Mouse (Mus musculus) hindbrain, embryonic 11.5 days (tissue): ENCODE data around the gene Itgav. TPM values are rescaled to one million over a fixed set of nuclear protein-coding genes. Genes with fewer than 3 reads are reported as not detected.
A peak's percentile ranks its signal among the peaks of the same experiment; 100 is the strongest.

Experiments used
- ATAC-seq: fragments of 200-750 bp; cut with Nextera tagmentation; 2 replicates; pipeline ENCODE4 v1.8.0; 2017; ENCODE audit warnings: mild to moderate bottlenecking, moderate TSS enrichment, moderate library complexity; ENCODE audit not compliant: low FRiP score
- DNase-seq: peaks from one replicate; pipeline ENCODE4 v3.0.0-alpha.2; 2015; ENCODE audit warnings: low spot score
- H3K27ac ChIP-seq: fragments of 300-500 bp; sonication (generic); 2 replicates; pipeline ENCODE4 v1.5.1; 2014; ENCODE audit warnings: mild to moderate bottlenecking, low read depth, low read length
- H3K27me3 ChIP-seq: fragments of 300-500 bp; sonication (generic); 2 replicates; pipeline ENCODE4 v1.6.1; 2014; ENCODE audit warnings: mild to moderate bottlenecking, low read length, moderate library complexity, mixed read lengths; ENCODE audit not compliant: control insufficient read depth, insufficient read depth
- H3K36me3 ChIP-seq: fragments of 300-500 bp; sonication (generic); 2 replicates; pipeline ENCODE4 v1.6.1; 2014; ENCODE audit warnings: mild to moderate bottlenecking, low read length, moderate library complexity, mixed read lengths; ENCODE audit not compliant: control insufficient read depth, insufficient read depth
- H3K4me1 ChIP-seq: fragments of 300-500 bp; sonication (generic); replicated peaks from 2 replicates; pipeline ENCODE4 v1.6.1; 2014; ENCODE audit warnings: low read length, mixed read lengths; ENCODE audit not compliant: control insufficient read depth, insufficient read depth
- H3K4me2 ChIP-seq: fragments of 300-500 bp; sonication (generic); replicated peaks from 2 replicates; pipeline ENCODE4 v1.6.1; 2014; ENCODE audit warnings: mild to moderate bottlenecking, low read depth, low read length
- H3K4me3 ChIP-seq: fragments of 300-500 bp; sonication (generic); 2 replicates; pipeline ENCODE4 v1.5.1; 2014; ENCODE audit warnings: low read depth, low read length
- H3K9ac ChIP-seq: fragments of 300-500 bp; sonication (generic); 2 replicates; pipeline ENCODE4 v1.6.1; 2014; ENCODE audit warnings: low read depth, low read length
- H3K9me3 ChIP-seq: fragments of 300-500 bp; sonication (generic); 2 replicates; pipeline ENCODE4 v1.6.1; 2016; ENCODE audit warnings: low read length; ENCODE audit not compliant: control insufficient read depth
- WGBS: fragments of 180-500 bp; shearing (Covaris S2); extraction: QIAGEN DNeasy Blood & Tissue Kit; methylation state at CpG from one replicate; pipeline ENCODE4 v1.1.7; 2014; 5-methylcytosine and 5-hydroxymethylcytosine counted together
- polyA plus RNA-seq: library from polyadenylated mRNA; unstranded; fragments of >200 nt; fragmentation: Nextera tagmentation; extraction: Ambion mirVana; gene quantifications from 2 replicates; pipeline ENCODE4 v1.2.1, GENCODE M21; 2014

Itgav gene
- polyA plus RNA-seq: 40.3 and 42.8 TPM in 2 replicates

DNA sequence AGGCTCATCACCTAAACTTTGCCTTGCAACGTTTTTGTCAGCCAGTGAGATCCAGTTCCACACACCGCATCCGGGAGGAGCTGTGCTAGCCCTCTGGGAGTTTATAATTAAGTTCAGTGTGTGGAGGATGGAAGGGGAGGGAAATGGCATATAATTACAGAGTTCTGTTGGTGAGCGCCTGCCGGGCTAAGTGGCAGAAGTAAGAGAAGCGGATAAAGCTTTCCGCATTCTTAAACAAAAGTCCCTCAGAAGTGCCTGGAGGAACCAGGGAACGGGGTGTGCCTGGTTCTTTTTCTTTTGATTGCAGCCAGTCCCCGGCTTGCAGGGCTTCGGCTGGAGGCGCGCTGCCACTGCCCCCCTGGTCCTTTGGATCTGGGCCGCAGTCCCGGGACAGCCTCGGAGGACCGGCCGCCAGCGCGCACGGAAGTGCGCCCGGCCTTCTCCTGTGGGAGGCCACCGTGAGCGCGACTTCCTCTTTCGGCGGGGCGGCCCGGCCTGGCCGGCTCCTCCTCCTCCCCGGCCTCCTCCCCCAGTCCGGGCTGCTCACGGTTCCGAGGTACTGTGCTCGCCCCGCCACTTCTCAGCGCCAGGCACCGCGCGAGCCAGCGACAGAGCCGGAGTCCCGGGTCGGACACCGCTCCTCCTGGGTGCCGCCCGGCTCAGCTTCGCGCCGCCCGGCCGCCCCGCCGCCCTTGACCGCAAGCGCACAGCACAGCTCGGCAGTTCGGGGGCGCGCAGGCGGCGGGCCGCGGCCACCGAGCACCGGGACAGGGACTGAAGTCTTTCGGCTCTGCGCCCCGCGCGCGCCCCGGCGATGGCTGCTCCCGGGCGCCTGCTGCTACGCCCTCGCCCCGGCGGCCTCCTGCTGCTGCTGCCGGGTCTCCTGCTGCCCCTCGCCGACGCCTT is at the start of gene Itgav:
Gene Itgav, plus strand, starts transcription at position 477 of the 906 bp plus-strand sequence.
- H3K27me3 ChIP-seq: no peaks in the 10 kb centered on the region
- peak within 1 kb of the TSS; percentile 84 for H3K27ac ChIP-seq
- peak; percentile 81 for DNase-seq
- no peaks in the 10 kb centered on the region for H3K4me1 ChIP-seq
- WGBS: 1% methylated on average over 54 of the region's 84 CpGs
- peak within 1 kb of the TSS; percentile 73 for H3K4me2 ChIP-seq
- H3K9me3 ChIP-seq: no peaks in the 10 kb centered on the region
- peak within 1 kb of the TSS; percentile 88 for H3K9ac ChIP-seq
- ATAC-seq: peak; percentile 96
- H3K36me3 ChIP-seq: no peaks in the 10 kb centered on the region
- peak within 1 kb of the TSS; percentile 87 for H3K4me3 ChIP-seq

DNA sequence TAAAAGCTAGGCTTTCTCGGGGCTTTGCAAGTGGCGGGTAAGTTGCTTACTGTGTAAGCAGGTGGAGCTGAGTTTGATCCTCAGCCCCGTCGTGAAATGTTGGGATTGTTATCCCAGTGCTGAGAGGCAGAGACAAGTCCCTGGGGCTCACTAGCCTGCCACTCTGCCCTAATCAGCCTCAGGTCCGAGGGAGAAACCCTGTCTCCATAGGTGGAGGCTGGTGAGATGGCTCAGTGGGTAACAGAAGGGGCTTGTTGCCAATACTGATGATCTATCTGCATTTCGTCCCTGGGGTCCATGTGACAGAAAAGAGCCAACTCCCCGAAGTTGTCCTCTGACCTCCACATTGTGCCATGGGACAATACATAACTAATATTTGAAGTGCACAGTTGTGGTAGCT is 49.8 kb upstream of the Itgav start:
- Histone ChIP-seq H3K27ac (no peak overlapping the region), H3K36me3 (no peaks in the 10 kb centered on the region), H3K4me2 (no peak overlapping the region), H3K4me1 (no peaks in the 10 kb centered on the region), H3K4me3 (no peak overlapping the region), H3K27me3 (no peaks in the 10 kb centered on the region), H3K9ac (no peak overlapping the region), H3K9me3 (no peaks in the 10 kb centered on the region)
- ATAC-seq: peak; percentile 56
- 81% methylated on average over 7 of the region's 7 CpGs for WGBS
- no peak for DNase-seq

DNA sequence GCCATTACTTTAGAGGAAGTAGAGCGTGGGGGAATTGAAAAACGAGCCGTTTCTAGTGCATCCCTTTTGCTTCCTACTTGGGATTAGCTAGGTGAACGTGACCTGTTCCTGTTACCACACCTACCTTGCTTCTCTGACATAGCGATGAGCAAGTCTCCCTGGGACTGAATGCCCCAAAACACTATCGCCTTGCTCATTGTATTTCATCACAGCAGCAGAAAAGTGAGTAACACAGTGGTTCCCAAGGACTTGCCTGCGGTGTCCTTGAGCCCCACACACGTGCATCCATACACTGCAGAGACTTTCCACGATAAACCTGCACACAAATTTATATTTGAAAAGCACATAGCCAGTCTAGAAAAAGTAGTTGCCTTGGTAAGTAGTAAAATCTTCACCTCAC is 49.3 kb upstream of the Itgav start:
- WGBS: 94% methylated on average over 9 of the region's 9 CpGs
- no peaks in the 10 kb centered on the region for H3K9me3 ChIP-seq
- no peak overlapping the region for H3K9ac ChIP-seq
- no peaks in the 10 kb centered on the region for H3K27me3 ChIP-seq
- no peak overlapping the region for H3K4me3 ChIP-seq
- no peaks in the 10 kb centered on the region for H3K4me1 ChIP-seq
- H3K27ac ChIP-seq: no peak overlapping the region
- DNase-seq (no peak), ATAC-seq (no peak)
- no peaks in the 10 kb centered on the region for H3K36me3 ChIP-seq
- H3K4me2 ChIP-seq: no peak overlapping the region

DNA sequence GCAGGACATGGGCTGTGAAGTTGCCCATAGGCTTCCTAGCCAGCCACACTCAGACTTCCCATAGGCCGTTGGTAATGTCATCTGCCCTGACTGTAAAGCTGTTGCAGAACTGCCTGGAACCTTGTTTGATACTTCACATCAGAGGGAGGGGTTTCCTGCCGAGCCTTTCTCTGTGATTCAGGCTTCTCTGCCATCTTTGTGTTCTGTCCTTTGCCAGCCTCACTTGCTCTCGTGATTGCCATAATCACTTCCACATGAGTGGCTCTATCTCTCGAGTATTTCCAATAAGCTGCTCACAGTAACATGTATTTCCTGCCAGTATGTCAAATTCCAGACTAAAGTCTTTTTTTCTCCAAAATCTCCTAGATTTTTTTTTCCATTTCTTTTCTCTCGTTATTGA is 48.5 kb upstream of the Itgav start:
- DNase-seq: no peak
- Histone ChIP-seq H3K4me1 (no peaks in the 10 kb centered on the region), H3K4me2 (no peak overlapping the region), H3K36me3 (no peaks in the 10 kb centered on the region), H3K27me3 (no peaks in the 10 kb centered on the region), H3K4me3 (no peak overlapping the region), H3K27ac (no peak overlapping the region), H3K9me3 (no peaks in the 10 kb centered on the region), H3K9ac (no peak overlapping the region)
- no peak for ATAC-seq
- 69% methylated on average over 5 of the region's 5 CpGs for WGBS

DNA sequence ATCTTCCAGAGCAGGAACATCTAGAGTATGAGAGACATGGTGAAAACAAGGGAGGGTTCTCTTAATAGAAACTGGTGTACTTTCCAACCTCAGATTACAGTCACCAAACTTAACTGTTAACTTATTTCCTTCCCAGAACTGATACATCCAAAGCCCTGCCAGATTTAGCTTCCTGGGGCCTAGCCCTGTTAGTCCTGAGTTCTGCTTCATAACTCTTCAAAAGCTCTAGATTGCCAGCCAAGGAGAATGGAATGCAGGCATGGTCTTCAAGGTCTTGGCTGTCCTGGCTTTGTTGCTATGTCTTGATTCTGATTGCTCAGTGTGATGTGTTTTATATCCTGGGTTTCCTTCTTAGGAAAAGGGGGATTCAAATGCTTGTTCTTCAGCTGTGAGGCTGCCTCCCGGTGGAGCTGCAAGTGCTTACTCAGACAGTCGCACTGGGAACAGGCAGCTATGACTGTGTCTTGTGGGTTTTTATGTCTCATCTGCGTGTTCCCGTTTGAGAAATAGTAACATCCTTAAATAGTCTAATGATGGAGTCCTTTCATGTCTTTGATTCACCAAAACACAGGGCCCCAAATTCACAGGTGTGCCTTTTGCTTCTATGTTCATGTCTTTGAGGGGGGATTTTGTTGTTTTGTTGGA is 47.8 kb upstream of the Itgav start:
- H3K4me2 ChIP-seq: no peak overlapping the region
- H3K9ac ChIP-seq: no peak overlapping the region
- ATAC-seq (no peak), DNase-seq (no peak)
- H3K27me3 ChIP-seq: no peaks in the 10 kb centered on the region
- H3K9me3 ChIP-seq: no peaks in the 10 kb centered on the region
- H3K4me3 ChIP-seq: no peak overlapping the region
- no peak overlapping the region for H3K27ac ChIP-seq
- no peaks in the 10 kb centered on the region for H3K36me3 ChIP-seq
- no peaks in the 10 kb centered on the region for H3K4me1 ChIP-seq
- WGBS: 84% methylated on average over 4 of the region's 4 CpGs

DNA sequence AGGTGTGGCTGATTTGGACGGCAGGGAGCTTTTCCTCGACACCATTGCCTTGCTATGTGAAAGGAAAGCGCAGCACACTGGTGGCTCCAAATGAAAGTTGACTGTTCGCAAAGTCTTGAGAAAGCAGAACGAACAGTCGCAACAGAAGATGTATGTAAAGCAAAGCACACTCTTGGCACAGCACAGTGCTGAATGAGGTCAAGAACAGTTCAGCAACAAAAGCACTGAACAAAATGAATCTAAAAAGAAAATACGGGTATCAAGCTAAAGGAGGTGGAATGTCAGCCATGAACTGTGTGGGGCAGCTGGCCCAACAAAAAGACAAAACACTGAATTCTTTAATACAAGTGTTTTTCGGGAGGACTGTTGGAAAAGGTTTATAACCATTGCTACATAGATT is 42.9 kb upstream of the Itgav start:
- Histone ChIP-seq H3K9me3 (no peaks in the 10 kb centered on the region), H3K4me2 (no peak overlapping the region), H3K36me3 (no peaks in the 10 kb centered on the region), H3K4me3 (no peak overlapping the region), H3K4me1 (no peaks in the 10 kb centered on the region), H3K27ac (no peak overlapping the region), H3K9ac (no peak overlapping the region), H3K27me3 (no peaks in the 10 kb centered on the region)
- DNase-seq (no peak), ATAC-seq (peak; percentile 45; the same call in 1 of the 2 replicates)
- WGBS: 87% methylated on average over 8 of the region's 8 CpGs

DNA sequence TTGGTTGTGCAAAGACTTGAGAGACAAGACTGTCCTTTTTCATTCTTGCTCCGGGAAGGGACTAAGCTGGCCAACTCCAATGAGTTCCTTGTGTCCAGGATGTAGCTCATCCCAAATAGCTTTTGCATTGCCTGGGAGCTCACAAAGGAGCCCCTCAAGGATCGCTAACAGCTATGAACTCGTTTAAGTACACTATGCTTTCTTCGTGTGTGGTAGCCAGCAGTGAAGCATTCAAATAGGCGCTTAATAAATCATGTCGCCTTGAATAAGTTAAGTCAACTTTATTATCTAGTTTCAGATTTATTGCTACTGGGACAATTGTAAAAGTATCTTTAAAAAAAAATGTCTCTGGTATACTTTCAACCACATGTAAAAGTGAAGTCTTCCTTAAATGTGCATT is 42.4 kb upstream of the Itgav start:
- no peaks in the 10 kb centered on the region for H3K9me3 ChIP-seq
- DNase-seq (no peak), ATAC-seq (peak; percentile 70)
- H3K27ac ChIP-seq: no peak overlapping the region
- no peak overlapping the region for H3K9ac ChIP-seq
- H3K27me3 ChIP-seq: no peaks in the 10 kb centered on the region
- H3K36me3 ChIP-seq: no peaks in the 10 kb centered on the region
- no peaks in the 10 kb centered on the region for H3K4me1 ChIP-seq
- H3K4me3 ChIP-seq: no peak overlapping the region
- WGBS: 61% methylated on average over 6 of the region's 6 CpGs
- no peak overlapping the region for H3K4me2 ChIP-seq

DNA sequence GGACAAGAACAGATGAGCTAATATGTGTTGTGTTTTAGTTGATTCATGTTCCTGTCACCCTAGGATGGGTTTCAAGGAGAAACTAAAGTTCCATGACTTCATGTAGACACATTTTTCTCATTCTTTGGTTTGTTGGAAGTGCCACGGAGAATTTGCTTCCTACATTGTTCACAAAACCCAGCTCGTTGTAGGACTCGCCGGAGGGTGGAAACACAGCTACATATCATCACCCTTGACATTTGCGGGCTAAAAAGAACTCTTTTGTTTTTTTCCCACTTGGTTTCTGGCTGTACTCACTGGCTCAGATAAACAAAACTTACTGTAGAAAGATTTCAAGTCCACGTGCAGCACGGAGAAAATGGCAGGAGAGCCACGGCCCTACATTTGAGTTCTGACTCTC is 41.9 kb upstream of the Itgav start:
- no peaks in the 10 kb centered on the region for H3K27me3 ChIP-seq
- H3K4me1 ChIP-seq: no peaks in the 10 kb centered on the region
- no peaks in the 10 kb centered on the region for H3K9me3 ChIP-seq
- ATAC-seq (no peak), DNase-seq (no peak)
- 82% methylated on average over 8 of the region's 8 CpGs for WGBS
- no peak overlapping the region for H3K4me3 ChIP-seq
- no peak overlapping the region for H3K9ac ChIP-seq
- H3K36me3 ChIP-seq: no peaks in the 10 kb centered on the region
- H3K4me2 ChIP-seq: no peak overlapping the region
- no peak overlapping the region for H3K27ac ChIP-seq
